Mouse (Mus musculus) hindbrain, embryonic 13.5 days (tissue): ENCODE data around the gene Lmntd1. TPM values are rescaled to one million over a fixed set of nuclear protein-coding genes. Genes with fewer than 3 reads are reported as not detected.

Source experiments
- ATAC-seq: fragments of 200-750 bp; cut with Nextera tagmentation; 2 replicates; pipeline ENCODE4 v1.8.0; 2017; ENCODE audit warnings: moderate TSS enrichment; ENCODE audit not compliant: low FRiP score
- H3K27ac ChIP-seq: fragments of 300-500 bp; sonication (generic); 2 replicates; pipeline ENCODE4 v1.5.1; 2015; ENCODE audit warnings: inconsistent platforms, mild to moderate bottlenecking, moderate library complexity
- H3K27me3 ChIP-seq: fragments of 300-500 bp; sonication (generic); 2 replicates; pipeline ENCODE4 v1.6.1; 2015; ENCODE audit warnings: mild to moderate bottlenecking, inconsistent platforms
- H3K36me3 ChIP-seq: fragments of 300-500 bp; sonication (generic); 2 replicates; pipeline ENCODE4 v1.6.1; 2015; ENCODE audit warnings: mild to moderate bottlenecking, inconsistent platforms
- H3K4me1 ChIP-seq: fragments of 300-500 bp; sonication (generic); replicated peaks from 2 replicates; pipeline ENCODE4 v1.6.1; 2015; ENCODE audit warnings: inconsistent platforms
- H3K4me2 ChIP-seq: fragments of 300-500 bp; sonication (generic); 2 replicates; pipeline ENCODE4 v1.6.1; 2015; ENCODE audit warnings: inconsistent platforms, mild to moderate bottlenecking, moderate library complexity
- H3K4me3 ChIP-seq: fragments of 300-500 bp; sonication (generic); 2 replicates; pipeline ENCODE4 v1.5.1; 2015; ENCODE audit warnings: mild to moderate bottlenecking, inconsistent platforms
- H3K9ac ChIP-seq: fragments of 300-500 bp; sonication (generic); 2 replicates; pipeline ENCODE4 v1.6.1; 2015; ENCODE audit warnings: mild to moderate bottlenecking, inconsistent platforms
- H3K9me3 ChIP-seq: fragments of 300-500 bp; sonication (generic); 2 replicates; pipeline ENCODE4 v1.6.1; 2016; ENCODE audit warnings: inconsistent platforms
- WGBS: fragments of 180-500 bp; shearing (Covaris S2); methylation state at CpG from one replicate; pipeline ENCODE4 v1.1.7; 2015; 5-methylcytosine and 5-hydroxymethylcytosine counted together
- polyA plus RNA-seq: library from polyadenylated mRNA; unstranded; fragments of >200 nt; fragmentation: Nextera tagmentation; extraction: Ambion mirVana; gene quantifications from 2 replicates; pipeline ENCODE4 v1.2.1, GENCODE M21; 2015

Gene Lmntd1
- polyA plus RNA-seq, 1 experiment from 2014 or later = 0.75 TPM

DNA sequence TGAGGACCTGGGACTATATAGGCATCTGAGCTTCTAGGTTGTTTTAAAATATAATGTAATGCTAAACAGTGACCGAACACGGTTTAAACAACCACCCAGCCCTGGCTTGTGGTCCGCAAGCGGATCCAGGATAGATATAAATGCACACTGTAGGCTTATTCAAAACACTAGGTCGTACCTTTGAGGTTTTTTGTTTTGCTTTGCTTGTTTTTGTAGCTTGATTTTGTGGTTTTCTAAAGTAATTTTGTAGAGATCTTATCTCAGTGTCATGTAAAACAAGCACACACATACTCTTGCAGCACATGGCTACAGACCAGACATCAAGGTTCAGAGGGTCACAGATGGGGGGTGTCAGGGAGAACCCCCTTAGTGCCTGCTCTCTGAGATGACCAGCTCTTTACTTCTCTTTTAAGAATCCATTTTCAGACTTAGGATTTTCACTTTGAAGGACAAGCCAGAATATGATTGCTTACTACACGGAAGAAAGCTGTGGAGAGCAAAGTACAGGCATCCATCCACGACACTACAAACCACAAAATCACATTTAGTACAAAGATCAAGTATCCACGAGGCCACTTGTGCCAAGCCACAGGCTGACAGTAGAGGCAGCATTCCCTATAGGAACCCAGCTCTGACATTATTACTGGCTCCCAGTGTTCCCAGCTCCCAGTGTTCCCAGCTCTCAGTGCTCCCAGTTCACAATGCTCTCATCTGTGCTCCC lies 196.2 kb downstream of the Lmntd1 start:
- H3K4me3 ChIP-seq = no peak overlapping the region
- no peaks in the 10 kb centered on the region for H3K9me3 ChIP-seq
- H3K27me3 ChIP-seq = no peaks in the 10 kb centered on the region
- 87% methylated on average over 8 of the region's 8 CpGs for WGBS
- H3K9ac ChIP-seq = no peak overlapping the region
- H3K4me2 ChIP-seq = no peak overlapping the region
- ATAC-seq = no peak
- no peaks in the 10 kb centered on the region for H3K36me3 ChIP-seq
- H3K4me1 ChIP-seq = no peaks in the 10 kb centered on the region
- H3K27ac ChIP-seq = no peak overlapping the region

- Histone ChIP-seq H3K4me1 (no peaks in the 10 kb centered on the region), H3K4me3 (no peak overlapping the region), H3K27me3 (no peaks in the 10 kb centered on the region), H3K36me3 (no peaks in the 10 kb centered on the region), H3K9ac (no peak overlapping the region), H3K9me3 (no peaks in the 10 kb centered on the region), H3K27ac (no peak overlapping the region), H3K4me2 (no peak overlapping the region)
- WGBS = 77% methylated on average over 16 of the region's 16 CpGs
- no peak for ATAC-seq
Observed at GRCm38 (mm10) chr6:145417014-145417719, 197.0 kb downstream of the Lmntd1 start.

DNA sequence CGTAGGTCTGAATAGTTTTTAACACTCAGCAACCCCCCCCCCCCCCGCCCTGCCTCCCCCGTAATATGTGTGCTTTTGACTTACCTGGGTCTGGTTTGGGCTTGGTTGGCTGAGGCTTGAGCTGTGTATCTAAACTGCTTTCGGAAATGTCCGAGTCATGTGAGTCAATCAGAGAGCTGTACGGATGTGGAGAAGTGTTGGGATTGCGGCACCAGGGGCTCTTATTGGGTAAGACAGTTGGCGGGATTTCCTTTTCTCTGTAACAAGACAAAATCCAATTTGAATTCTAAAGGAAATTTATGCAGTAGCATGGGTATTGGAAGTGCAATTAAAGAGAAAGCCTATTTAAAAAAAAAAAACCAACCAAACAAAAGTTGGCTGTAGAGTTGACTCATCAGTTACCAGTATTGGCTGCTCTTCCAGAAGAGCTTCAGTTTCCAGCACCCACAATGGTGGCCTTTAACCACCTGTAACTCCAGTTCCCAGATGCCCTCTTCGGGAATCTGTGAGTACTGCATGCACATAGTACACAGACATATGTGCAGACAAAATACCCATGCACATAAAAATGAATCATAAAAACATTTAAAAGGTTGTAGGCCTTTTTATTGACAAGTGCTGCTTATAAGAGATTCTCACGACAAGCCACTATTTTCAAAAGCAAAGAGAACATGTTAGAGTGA lies 209.6 kb downstream of the Lmntd1 start:
- no peaks in the 10 kb centered on the region for H3K36me3 ChIP-seq
- no peak for ATAC-seq

DNA sequence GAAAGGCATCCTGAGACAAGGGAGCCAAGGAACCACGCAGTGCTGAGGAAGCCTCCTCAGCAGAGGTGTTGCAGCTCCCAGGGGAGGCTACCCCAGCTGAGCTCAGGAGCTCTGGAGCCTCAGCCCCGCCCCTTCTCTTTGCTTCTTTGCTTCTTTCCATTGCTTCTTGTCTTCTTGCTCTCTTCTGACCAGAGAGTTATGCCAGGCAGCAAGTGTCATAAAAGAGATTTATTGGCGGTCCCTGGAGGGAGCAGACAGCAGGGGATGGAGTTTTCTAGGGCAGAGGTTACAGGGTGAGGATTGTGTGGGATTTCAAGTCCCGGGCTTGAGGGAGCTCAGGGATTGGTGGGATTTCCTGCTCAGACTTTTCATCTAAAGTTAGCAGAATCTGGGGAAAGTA lies 213.0 kb downstream of the Lmntd1 start:
- 30% methylated on average over 4 of the region's 4 CpGs for WGBS
- no peak overlapping the region for H3K4me2 ChIP-seq
- H3K4me1 ChIP-seq = no peaks in the 10 kb centered on the region
- no peak overlapping the region for H3K27ac ChIP-seq
- no peak overlapping the region for H3K9ac ChIP-seq
- H3K9me3 ChIP-seq = no peaks in the 10 kb centered on the region
- no peak overlapping the region for H3K4me3 ChIP-seq
- peaks cover 3% of the 10 kb centered on the region; the same call in 1 of the 2 replicates for H3K27me3 ChIP-seq
- ATAC-seq = no peak
- H3K36me3 ChIP-seq = no peaks in the 10 kb centered on the region

More for the DNA sequence above, 209.6 kb downstream of the Lmntd1 start:
- no peaks in the 10 kb centered on the region for H3K9me3 ChIP-seq
- no peaks in the 10 kb centered on the region for H3K4me1 ChIP-seq
- no peak overlapping the region for H3K4me3 ChIP-seq
- no peak overlapping the region for H3K27ac ChIP-seq
- H3K9ac ChIP-seq = no peak overlapping the region
- 90% methylated on average over 10 of the region's 10 CpGs for WGBS
- H3K27me3 ChIP-seq = peaks cover 3% of the 10 kb centered on the region; the same call in 1 of the 2 replicates
- no peak overlapping the region for H3K4me2 ChIP-seq

DNA sequence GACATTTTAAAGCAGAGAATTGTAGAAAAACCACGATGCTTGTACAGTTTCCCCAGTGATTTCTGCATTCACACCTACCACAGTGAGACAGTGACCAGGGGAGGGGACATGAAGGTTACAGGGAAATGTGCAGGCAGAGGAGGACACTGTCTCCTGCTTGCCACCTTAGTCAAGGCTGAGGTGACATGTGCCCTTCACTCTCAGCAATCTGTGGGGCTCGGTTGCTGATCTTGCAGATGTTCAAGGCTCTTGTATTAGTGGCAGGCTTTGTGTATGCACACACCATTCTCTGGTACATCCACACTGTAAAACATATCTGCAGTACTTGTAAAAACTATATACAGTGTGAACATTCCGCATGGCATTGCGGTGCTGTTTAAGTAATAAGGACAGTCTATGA lies 216.2 kb downstream of the Lmntd1 start:
- H3K4me3 ChIP-seq = no peak overlapping the region
- no peak overlapping the region for H3K4me2 ChIP-seq
- no peak overlapping the region for H3K9ac ChIP-seq
- H3K27ac ChIP-seq = no peak overlapping the region
- WGBS = 94% methylated on average over 4 of the region's 4 CpGs
- ATAC-seq = no peak
- peaks cover 3% of the 10 kb centered on the region; the same call in 1 of the 2 replicates for H3K27me3 ChIP-seq
- H3K9me3 ChIP-seq = no peaks in the 10 kb centered on the region
- no peaks in the 10 kb centered on the region for H3K36me3 ChIP-seq
- no peaks in the 10 kb centered on the region for H3K4me1 ChIP-seq

GRCm38 (mm10) chr6:145396534-145396933 lies 217.6 kb downstream of the Lmntd1 start:
- no peaks in the 10 kb centered on the region for H3K36me3 ChIP-seq
- 94% methylated on average over 2 of the region's 2 CpGs for WGBS
- no peak overlapping the region for H3K4me3 ChIP-seq
- H3K27ac ChIP-seq = no peak overlapping the region
- no peak overlapping the region for H3K4me2 ChIP-seq
- no peak for ATAC-seq
- no peaks in the 10 kb centered on the region for H3K4me1 ChIP-seq
- H3K9me3 ChIP-seq = no peaks in the 10 kb centered on the region
- peaks cover 3% of the 10 kb centered on the region; the same call in 1 of the 2 replicates for H3K27me3 ChIP-seq
- no peak overlapping the region for H3K9ac ChIP-seq

- Histone ChIP-seq H3K9me3 (no peaks in the 10 kb centered on the region), H3K27ac (no peak overlapping the region), H3K36me3 (no peaks in the 10 kb centered on the region), H3K4me3 (no peak overlapping the region), H3K4me2 (no peak overlapping the region), H3K27me3 (no peaks in the 10 kb centered on the region), H3K4me1 (peaks cover 20% of the 10 kb centered on the region), H3K9ac (no peak overlapping the region)
- ATAC-seq = no peak
- WGBS = 87% methylated on average over 2 of the region's 2 CpGs
Observed at GRCm38 (mm10) chr6:145390421-145390820, 223.7 kb downstream of the Lmntd1 start.

DNA sequence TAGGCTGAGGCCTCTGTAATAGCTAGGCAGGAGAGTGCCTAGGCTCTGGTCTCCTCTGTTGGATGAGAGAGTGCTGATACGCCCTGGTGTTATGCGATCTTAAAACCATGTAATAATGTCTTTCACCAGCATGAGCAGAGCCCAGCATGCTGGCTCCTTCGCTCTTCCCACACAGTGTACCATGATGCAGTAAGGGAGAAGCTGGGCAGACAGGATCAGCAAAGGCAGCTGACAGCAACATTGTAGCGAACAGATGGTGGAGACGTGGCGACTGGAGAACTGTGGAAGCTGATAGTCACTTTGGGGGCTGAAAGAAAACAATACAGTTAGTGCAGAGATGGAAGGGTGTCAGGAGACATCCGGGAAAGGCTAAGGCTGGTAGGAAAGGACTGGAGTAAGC lies 224.2 kb downstream of the Lmntd1 start:
- Histone ChIP-seq H3K4me1 (peaks cover 20% of the 10 kb centered on the region), H3K4me3 (no peak overlapping the region), H3K27ac (no peak overlapping the region), H3K9ac (no peak overlapping the region), H3K27me3 (no peaks in the 10 kb centered on the region), H3K4me2 (no peak overlapping the region), H3K9me3 (no peaks in the 10 kb centered on the region), H3K36me3 (no peaks in the 10 kb centered on the region)
- WGBS = 60% methylated on average over 7 of the region's 7 CpGs
- ATAC-seq = peak; percentile 74

GRCm38 (mm10) chr6:145387378-145387777 lies 226.7 kb downstream of the Lmntd1 start:
- Histone ChIP-seq H3K36me3 (no peaks in the 10 kb centered on the region), H3K4me1 (peaks cover 26% of the 10 kb centered on the region), H3K27me3 (no peaks in the 10 kb centered on the region), H3K9ac (no peak overlapping the region), H3K4me2 (no peak overlapping the region), H3K4me3 (no peak overlapping the region), H3K27ac (no peak overlapping the region), H3K9me3 (no peaks in the 10 kb centered on the region)
- ATAC-seq = no peak
- whole genome bisulfite sequencing = 68% methylated on average over 6 of the region's 6 CpGs

- H3K4me1 ChIP-seq = peaks cover 45% of the 10 kb centered on the region
- no peak overlapping the region for H3K9ac ChIP-seq
Observed at GRCm38 (mm10) chr6:145382586-145383380, 231.3 kb downstream of the Lmntd1 start.

DNA sequence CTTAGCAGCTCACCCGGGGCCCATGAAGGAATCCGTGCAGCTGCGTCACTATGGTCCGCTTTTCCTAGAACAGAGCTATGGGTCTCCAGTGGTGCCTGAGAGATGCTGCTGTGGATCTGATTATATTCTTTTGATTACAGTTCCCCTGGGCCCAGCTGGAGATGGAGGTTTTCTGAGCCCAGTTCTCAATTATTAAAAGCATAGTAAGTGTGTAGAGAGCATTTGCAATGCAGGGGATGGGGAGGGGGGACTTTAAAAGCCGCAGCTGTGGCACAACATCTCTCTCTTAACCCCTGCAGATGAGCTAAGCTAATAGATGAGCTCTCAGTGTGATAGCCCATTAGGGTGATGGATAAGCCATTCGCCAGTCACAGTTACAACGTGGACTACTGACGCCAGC lies 233.2 kb downstream of the Lmntd1 start:
- 39% methylated on average over 8 of the region's 8 CpGs for WGBS
- Histone ChIP-seq H3K4me1 (peaks cover 35% of the 10 kb centered on the region), H3K4me3 (no peak overlapping the region), H3K27me3 (no peaks in the 10 kb centered on the region), H3K9me3 (no peaks in the 10 kb centered on the region), H3K36me3 (no peaks in the 10 kb centered on the region), H3K9ac (no peak overlapping the region), H3K4me2 (0 out of 2 replicates have a peak overlapping the region, but pooled peaks have one; percentile 4), H3K27ac (peak overlapping the region; percentile 75)
- ATAC-seq = peak; percentile 82

More at GRCm38 (mm10) chr6:145382586-145383380, 231.3 kb downstream of the Lmntd1 start:
- Histone ChIP-seq H3K4me3 (no peak overlapping the region), H3K4me2 (no peak overlapping the region), H3K27me3 (no peaks in the 10 kb centered on the region), H3K9me3 (no peaks in the 10 kb centered on the region), H3K27ac (0 out of 2 replicates have a peak overlapping the region, but pooled peaks have one; percentile 13), H3K36me3 (no peaks in the 10 kb centered on the region)
- WGBS = 54% methylated on average over 12 of the region's 12 CpGs
- ATAC-seq = peak; percentile 14; the same call in 1 of the 2 replicates
